Mouse (Mus musculus) macrophage (primary cell): ENCODE results near the gene Med23. TPM values are rescaled to one million over a fixed set of nuclear protein-coding genes. Genes with fewer than 3 reads are reported as not detected.

Experiments
- H3K27ac ChIP-seq: fragments of 350-480 bp; formaldehyde crosslinking; 2 replicates; pipeline ENCODE4 v1.9.0; 2021
- H3K36me3 ChIP-seq: fragments of 350-480 bp; formaldehyde crosslinking; 2 replicates; pipeline ENCODE4 v1.9.0; 2021; ENCODE audit errors: inconsistent target
- H3K4me3 ChIP-seq: fragments of 350-480 bp; formaldehyde crosslinking; 2 replicates; pipeline ENCODE4 v1.9.0; 2021; ENCODE audit errors: inconsistent target
- H3K79me2 ChIP-seq: fragments of 350-480 bp; formaldehyde crosslinking; 2 replicates; pipeline ENCODE4 v1.9.0; 2021; ENCODE audit errors: inconsistent target
- WGBS: methylation state at CpG from one replicate; pipeline ENCODE4 v1.1.7; 2026; ENCODE audit warnings: inconsistent platforms; ENCODE audit not compliant: missing documents; 5-methylcytosine and 5-hydroxymethylcytosine counted together
- polyA plus RNA-seq: library from polyadenylated mRNA; stranded (reverse); fragments of 250-400 nt; gene quantifications from 3 replicates; pipeline ENCODE4 v1.2.4, GENCODE M21; 2018; ENCODE audit warnings: inconsistent platforms
- total RNA-seq, 78 experiments: library from RNA; depleted of rRNA; stranded (reverse); fragments of 250-400 nt; gene quantifications; 1 replicate in 9 of 78; 2 replicates in 24 of 78; 3 replicates in 43 of 78; 4 replicates in 2 of 78; pipeline ENCODE4 v1.2.4; 2018; ENCODE audit warnings: inconsistent platforms in 56 of 78

Gene Med23
- 10 to 100 TPM; 37.9 to 98.3 (median 76.0) TPM for total RNA-seq (2018; cell fraction: chromatin; rRNA removed)
- total RNA-seq (2018; cell fraction: cytosol; rRNA removed): 10 to 100 TPM; 10.2 to 18.6 (median 15.6) TPM
- 10 to 100 TPM; 19.9 to 59.2 (median 38.3) TPM for total RNA-seq (2018; cell fraction: nucleus; rRNA removed)
- 11.6 to 15.4 TPM (median 14.3 TPM) in 3 replicates for polyA plus RNA-seq

GRCm38 (mm10) chr10:24869760-24870290 lies at the start of gene Med23:
Med23 (plus strand) TSS chr10:24869986.
- Histone ChIP-seq H3K79me2 (peaks cover 15% of the 10 kb centered on the region), H3K27ac (peak within 1 kb of the TSS; percentile 25; the same call in 1 of the 2 replicates), H3K4me3 (peak within 1 kb of the TSS; percentile 87), H3K36me3 (peaks cover 27% of the 10 kb centered on the region)
- under 1% methylated on average over 35 of the region's 36 CpGs for WGBS

GRCm38 (mm10) chr10:24821990-24822676 lies 47.7 kb upstream of the Med23 start:
- H3K4me3 ChIP-seq: no peak overlapping the region
- no peak overlapping the region for H3K27ac ChIP-seq
- H3K36me3 ChIP-seq: no peaks in the 10 kb centered on the region
- WGBS: 95% methylated on average over 4 of the region's 4 CpGs
- no peaks in the 10 kb centered on the region for H3K79me2 ChIP-seq

- WGBS: 91% methylated on average over 1 of the region's 1 CpGs
- H3K36me3 ChIP-seq: no peaks in the 10 kb centered on the region
- no peak overlapping the region for H3K27ac ChIP-seq
- H3K4me3 ChIP-seq: no peak overlapping the region
- no peaks in the 10 kb centered on the region for H3K79me2 ChIP-seq
Measured at GRCm38 (mm10) chr10:24822842-24823241, 46.9 kb upstream of the Med23 start.

- Histone ChIP-seq H3K27ac (0 out of 2 replicates have a peak overlapping the region, but pooled peaks have one; percentile 4), H3K36me3 (no peaks in the 10 kb centered on the region)
- 13% methylated on average over 1 of the region's 1 CpGs for WGBS
Measured at GRCm38 (mm10) chr10:24823265-24823664, 46.5 kb upstream of the Med23 start.

GRCm38 (mm10) chr10:24823697-24824535 lies 45.9 kb upstream of the Med23 start:
- Histone ChIP-seq H3K36me3 (no peaks in the 10 kb centered on the region), H3K27ac (0 out of 2 replicates have a peak overlapping the region, but pooled peaks have one; percentile 4), H3K4me3 (peak overlapping the region; percentile 26; the same call in 1 of the 2 replicates), H3K79me2 (no peaks in the 10 kb centered on the region)
- WGBS: 11% methylated on average over 16 of the region's 16 CpGs

More at GRCm38 (mm10) chr10:24823265-24823664, 46.5 kb upstream of the Med23 start:
- no peaks in the 10 kb centered on the region for H3K79me2 ChIP-seq
- H3K4me3 ChIP-seq: peak overlapping the region; percentile 26; the same call in 1 of the 2 replicates

- Histone ChIP-seq H3K4me3 (no peak overlapping the region), H3K27ac (no peak overlapping the region), H3K79me2 (no peaks in the 10 kb centered on the region), H3K36me3 (no peaks in the 10 kb centered on the region)
- 93% methylated on average over 8 of the region's 8 CpGs for WGBS
Measured at GRCm38 (mm10) chr10:24824621-24825020, 45.2 kb upstream of the Med23 start.

- Histone ChIP-seq H3K36me3 (no peaks in the 10 kb centered on the region), H3K27ac (no peak overlapping the region), H3K4me3 (no peak overlapping the region), H3K79me2 (no peaks in the 10 kb centered on the region)
- WGBS: 94% methylated on average over 6 of the region's 7 CpGs
Measured at GRCm38 (mm10) chr10:24825456-24826081, 44.2 kb upstream of the Med23 start.

- H3K4me3 ChIP-seq: no peak overlapping the region
- H3K36me3 ChIP-seq: no peaks in the 10 kb centered on the region
- H3K79me2 ChIP-seq: no peaks in the 10 kb centered on the region
- WGBS: 84% methylated on average over 6 of the region's 6 CpGs
- H3K27ac ChIP-seq: no peak overlapping the region
Measured at GRCm38 (mm10) chr10:24826130-24826529, 43.7 kb upstream of the Med23 start.

- 92% methylated on average over 4 of the region's 4 CpGs for WGBS
- Histone ChIP-seq H3K27ac (no peak overlapping the region), H3K79me2 (no peaks in the 10 kb centered on the region), H3K4me3 (no peak overlapping the region), H3K36me3 (no peaks in the 10 kb centered on the region)
Measured at GRCm38 (mm10) chr10:24828136-24828535, 41.6 kb upstream of the Med23 start.

GRCm38 (mm10) chr10:24830448-24830847 lies 39.3 kb upstream of the Med23 start:
- H3K4me3 ChIP-seq: no peak overlapping the region
- no peaks in the 10 kb centered on the region for H3K36me3 ChIP-seq
- 91% methylated on average over 5 of the region's 5 CpGs for WGBS
- H3K27ac ChIP-seq: no peak overlapping the region
- no peaks in the 10 kb centered on the region for H3K79me2 ChIP-seq

- H3K79me2 ChIP-seq: no peaks in the 10 kb centered on the region
- no peak overlapping the region for H3K27ac ChIP-seq
- WGBS: 26% methylated on average over 13 of the region's 15 CpGs
- no peaks in the 10 kb centered on the region for H3K36me3 ChIP-seq
- H3K4me3 ChIP-seq: no peak overlapping the region
Measured at GRCm38 (mm10) chr10:24831377-24832095, 38.2 kb upstream of the Med23 start.

GRCm38 (mm10) chr10:24832306-24832705 lies 37.5 kb upstream of the Med23 start:
- Histone ChIP-seq H3K79me2 (no peaks in the 10 kb centered on the region), H3K27ac (no peak overlapping the region), H3K36me3 (no peaks in the 10 kb centered on the region), H3K4me3 (no peak overlapping the region)
- WGBS: 96% methylated on average over 9 of the region's 9 CpGs

GRCm38 (mm10) chr10:24834634-24835371 lies 35.0 kb upstream of the Med23 start:
- 72% methylated on average over 4 of the region's 4 CpGs for WGBS
- Histone ChIP-seq H3K79me2 (no peaks in the 10 kb centered on the region), H3K27ac (no peak overlapping the region), H3K4me3 (no peak overlapping the region), H3K36me3 (no peaks in the 10 kb centered on the region)
